Mouse (Mus musculus) liver, embryonic 13.5 days (tissue): ENCODE results near the gene Tmem198. TPM values are rescaled to one million over a fixed set of nuclear protein-coding genes. Genes with fewer than 3 reads are reported as not detected.

ENCODE experiments used
- ATAC-seq: fragments of 200-750 bp; cut with Nextera tagmentation; 2 replicates; pipeline ENCODE4 v1.8.0; 2017; ENCODE audit warnings: low read depth, mild to moderate bottlenecking, moderate number of reproducible peaks, moderate library complexity
- DNase-seq: peaks from one replicate; pipeline ENCODE4 v3.0.0; 2022
- H3K27ac ChIP-seq: fragments of 300-500 bp; sonication (generic); 2 replicates; pipeline ENCODE4 v1.5.1; 2015; ENCODE audit warnings: moderate library complexity, mild to moderate bottlenecking, inconsistent platforms
- H3K27me3 ChIP-seq: fragments of 300-500 bp; sonication (generic); 2 replicates; pipeline ENCODE4 v1.6.1; 2015; ENCODE audit warnings: mild to moderate bottlenecking, inconsistent platforms
- H3K36me3 ChIP-seq: fragments of 300-500 bp; sonication (generic); 2 replicates; pipeline ENCODE4 v1.6.1; 2015; ENCODE audit warnings: mild to moderate bottlenecking, inconsistent platforms
- H3K4me1 ChIP-seq: fragments of 300-500 bp; sonication (generic); replicated peaks from 2 replicates; pipeline ENCODE4 v1.6.1; 2015; ENCODE audit warnings: inconsistent platforms
- H3K4me2 ChIP-seq: fragments of 300-500 bp; sonication (generic); 2 replicates; pipeline ENCODE4 v1.6.1; 2015; ENCODE audit warnings: inconsistent platforms, mild to moderate bottlenecking, moderate library complexity
- H3K4me3 ChIP-seq: fragments of 300-500 bp; sonication (generic); replicated peaks from 2 replicates; pipeline ENCODE4 v1.5.1; 2015; ENCODE audit warnings: mild to moderate bottlenecking, inconsistent platforms
- H3K9ac ChIP-seq: fragments of 300-500 bp; sonication (generic); 2 replicates; pipeline ENCODE4 v1.6.1; 2015; ENCODE audit warnings: mild to moderate bottlenecking, inconsistent platforms
- H3K9me3 ChIP-seq: fragments of 300-500 bp; sonication (generic); replicated peaks from 2 replicates; pipeline ENCODE4 v1.6.1; 2016; ENCODE audit warnings: inconsistent platforms
- WGBS: fragments of 180-500 bp; shearing (Covaris S2); methylation state at CpG from one replicate; pipeline ENCODE4 v1.1.7; 2015; ENCODE audit not compliant: insufficient replicate concordance; 5-methylcytosine and 5-hydroxymethylcytosine counted together
- polyA plus RNA-seq: library from polyadenylated mRNA; unstranded; fragments of >200 nt; fragmentation: Nextera tagmentation; extraction: Ambion mirVana; gene quantifications from 2 replicates; pipeline ENCODE4 v1.2.1, GENCODE M21; 2015

Gene Tmem198
- polyA plus RNA-seq, 1 experiment from 2014 or later: 0.10 TPM

DNA sequence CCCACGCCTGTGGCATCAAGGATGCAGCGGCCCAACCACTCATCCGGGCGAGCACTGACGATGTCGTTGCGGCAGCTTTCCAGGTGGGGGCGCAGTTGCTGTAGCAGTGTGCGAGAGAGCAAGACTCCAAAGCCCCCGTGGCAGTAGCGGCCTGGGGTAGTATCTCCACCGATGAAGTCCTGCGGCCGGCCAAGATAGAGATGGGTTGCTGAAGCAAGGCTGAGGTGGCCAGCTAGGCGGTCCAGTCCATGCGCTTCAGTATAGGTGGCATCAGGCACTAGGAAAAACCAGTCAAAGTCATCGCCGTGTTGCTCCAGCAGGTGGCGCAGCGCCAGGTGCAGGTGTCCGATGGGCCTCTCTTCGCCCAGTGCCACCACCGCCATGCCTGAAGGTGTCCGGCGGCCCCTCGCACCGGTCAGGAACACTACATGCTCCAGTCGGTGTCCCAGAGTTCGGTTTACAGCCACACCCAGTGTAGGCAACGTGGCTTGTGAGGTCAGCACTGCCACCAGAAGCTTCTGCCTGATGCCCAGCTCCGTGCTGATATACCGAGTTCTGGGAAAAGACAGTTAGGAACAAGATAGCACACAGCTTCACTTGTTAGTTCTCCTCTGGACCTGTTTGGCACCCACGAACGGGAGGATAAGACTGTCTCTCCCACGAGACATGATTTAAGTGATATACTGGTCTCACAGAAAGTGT, 1.9 kb upstream of the Tmem198 start:
- Histone ChIP-seq H3K9ac (no peak overlapping the region), H3K9me3 (no peaks in the 10 kb centered on the region), H3K27me3 (peaks cover 91% of the 10 kb centered on the region), H3K4me1 (peaks cover 30% of the 10 kb centered on the region), H3K27ac (no peak overlapping the region), H3K36me3 (peaks cover 26% of the 10 kb centered on the region), H3K4me2 (peak overlapping the region; percentile 96), H3K4me3 (peak overlapping the region; percentile 73)
- DNase-seq (peak; percentile 72), ATAC-seq (peak; percentile 6; the same call in 1 of the 2 replicates)
- WGBS: 8% methylated on average over 35 of the region's 35 CpGs

DNA sequence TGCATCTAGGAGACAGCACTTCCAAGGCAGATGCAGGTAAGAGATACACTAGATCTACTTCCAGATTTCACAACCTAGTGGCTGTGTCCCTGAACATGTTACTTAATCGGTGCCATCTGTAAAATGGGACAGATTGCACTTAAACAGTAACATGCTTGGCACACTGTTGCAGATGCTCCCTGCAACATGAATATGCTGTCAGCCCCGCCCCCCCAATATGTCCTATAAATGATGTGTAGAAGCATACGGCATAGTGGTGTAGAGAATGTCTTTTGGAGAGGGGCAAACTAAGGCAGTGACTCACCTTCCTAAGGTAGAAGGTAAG, 1.4 kb upstream of the Tmem198 start:
- Histone ChIP-seq H3K4me3 (peak overlapping the region; percentile 73), H3K27ac (no peak overlapping the region), H3K4me1 (peaks cover 30% of the 10 kb centered on the region), H3K36me3 (peaks cover 24% of the 10 kb centered on the region), H3K27me3 (peaks cover 91% of the 10 kb centered on the region), H3K4me2 (peak overlapping the region; percentile 96), H3K9me3 (no peaks in the 10 kb centered on the region), H3K9ac (no peak overlapping the region)
- DNase-seq: no peak
- 31% methylated on average over 3 of the region's 3 CpGs for WGBS
- ATAC-seq: no peak

DNA sequence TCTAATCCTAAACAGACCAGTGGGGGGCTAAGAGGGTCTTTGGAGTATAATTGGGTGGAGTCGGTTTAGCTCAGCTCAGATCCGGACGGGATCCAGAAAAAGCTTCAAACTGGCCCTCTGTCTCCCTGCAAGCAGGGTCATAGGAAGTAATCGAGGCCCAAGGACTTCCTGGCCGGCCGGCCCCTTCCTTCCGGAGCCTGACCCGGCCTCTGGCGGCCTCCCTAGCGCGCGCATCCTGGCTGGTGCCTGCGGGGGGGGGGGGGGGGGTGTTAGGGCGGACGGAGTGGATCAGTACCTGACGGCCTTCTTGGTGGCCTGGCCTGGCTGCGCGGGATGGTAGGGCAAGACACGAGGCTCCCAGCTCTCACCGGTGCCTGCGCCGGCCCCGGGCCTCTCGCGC, 835 bp upstream of the Tmem198 start:
- H3K27me3 ChIP-seq: peaks cover 91% of the 10 kb centered on the region
- peak overlapping the region; percentile 96 for H3K4me2 ChIP-seq
- peaks cover 30% of the 10 kb centered on the region for H3K4me1 ChIP-seq
- under 1% methylated on average over 7 of the region's 25 CpGs for WGBS
- DNase-seq (no peak), ATAC-seq (no peak; the same call in 1 of the 2 replicates)
- peaks cover 22% of the 10 kb centered on the region for H3K36me3 ChIP-seq
- peak overlapping the region; percentile 73 for H3K9ac ChIP-seq
- no peaks in the 10 kb centered on the region for H3K9me3 ChIP-seq
- H3K4me3 ChIP-seq: peak overlapping the region; percentile 73
- H3K27ac ChIP-seq: peak overlapping the region; percentile 27; the same call in 1 of the 2 replicates

DNA sequence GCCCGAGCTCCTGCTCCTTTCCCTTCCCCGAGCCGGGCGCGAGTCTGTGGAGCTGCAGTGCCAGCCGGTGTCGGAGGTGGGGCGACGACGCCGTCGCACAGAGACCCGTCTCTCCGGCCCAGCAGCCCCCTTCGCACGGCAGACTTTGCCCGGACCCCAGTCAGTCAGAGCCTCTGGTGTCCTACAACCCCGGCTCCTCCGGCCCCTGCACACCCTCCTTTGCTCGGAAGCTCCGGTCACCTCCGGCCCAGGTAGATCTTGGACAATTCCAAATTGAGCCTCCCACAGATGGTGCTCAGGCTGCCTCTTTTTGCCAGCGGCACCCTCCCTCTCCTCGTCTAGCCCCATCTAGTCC, 280 bp downstream of the Tmem198 start:
- Histone ChIP-seq H3K4me3 (peak overlapping the region; percentile 73), H3K4me1 (peaks cover 30% of the 10 kb centered on the region), H3K36me3 (peaks cover 20% of the 10 kb centered on the region), H3K4me2 (peak overlapping the region; percentile 96), H3K9me3 (no peaks in the 10 kb centered on the region), H3K27ac (no peak overlapping the region), H3K27me3 (peaks cover 97% of the 10 kb centered on the region), H3K9ac (no peak overlapping the region)
- 4% methylated on average over 24 of the region's 24 CpGs for WGBS
- ATAC-seq (peak; percentile 4; the same call in 1 of the 2 replicates), DNase-seq (no peak)

DNA sequence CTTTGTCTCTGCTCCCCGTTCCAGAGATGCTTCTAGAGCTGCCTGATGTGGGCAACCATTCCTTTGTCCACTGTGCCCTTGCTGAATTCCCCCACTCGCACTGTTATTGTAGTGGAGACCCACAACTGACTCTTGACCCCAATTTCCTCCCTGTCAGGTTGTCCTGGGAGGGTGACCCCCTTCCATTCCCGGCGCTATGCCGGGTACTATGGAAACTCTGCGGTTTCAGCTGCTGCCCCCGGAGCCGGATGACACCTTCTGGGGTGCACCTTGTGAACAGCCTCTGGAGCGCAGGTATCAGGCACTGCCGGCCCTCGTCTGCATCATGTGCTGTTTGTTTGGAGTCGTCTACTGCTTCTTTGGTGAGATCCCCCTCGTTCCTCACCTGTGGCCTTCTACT, 704 bp downstream of the Tmem198 start:
- Histone ChIP-seq H3K9me3 (no peaks in the 10 kb centered on the region), H3K4me1 (peaks cover 30% of the 10 kb centered on the region), H3K36me3 (peaks cover 15% of the 10 kb centered on the region), H3K9ac (no peak overlapping the region), H3K27me3 (peaks cover 97% of the 10 kb centered on the region), H3K4me2 (peak overlapping the region; percentile 96), H3K27ac (no peak overlapping the region), H3K4me3 (peak overlapping the region; percentile 73)
- DNase-seq (no peak), ATAC-seq (no peak)
- 25% methylated on average over 13 of the region's 13 CpGs for WGBS

DNA sequence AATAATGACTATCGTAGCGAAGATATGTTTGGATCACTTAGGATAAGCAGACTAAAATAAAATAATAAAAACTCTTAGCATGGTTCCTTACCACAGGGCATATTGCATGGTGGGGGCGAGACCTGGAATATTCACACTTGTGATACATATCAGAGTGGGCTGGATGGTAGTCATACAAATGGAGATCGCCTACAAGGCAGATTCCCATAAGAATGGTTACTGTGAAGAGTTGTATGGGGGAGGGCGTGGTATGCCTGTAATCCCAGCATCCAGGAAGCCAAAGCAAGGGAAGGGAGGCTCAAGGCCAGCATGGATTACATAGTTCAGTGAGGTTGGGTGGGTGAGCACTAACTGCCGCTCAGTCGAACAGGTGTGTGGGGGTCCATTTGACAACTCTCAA, 1.4 kb downstream of the Tmem198 start:
- no peak overlapping the region for H3K4me3 ChIP-seq
- 69% methylated on average over 7 of the region's 7 CpGs for WGBS
- peaks cover 30% of the 10 kb centered on the region for H3K4me1 ChIP-seq
- peaks cover 8% of the 10 kb centered on the region for H3K36me3 ChIP-seq
- DNase-seq (no peak), ATAC-seq (no peak)
- H3K27ac ChIP-seq: no peak overlapping the region
- H3K9me3 ChIP-seq: no peaks in the 10 kb centered on the region
- peaks cover 97% of the 10 kb centered on the region for H3K27me3 ChIP-seq
- H3K9ac ChIP-seq: no peak overlapping the region
- no peak overlapping the region for H3K4me2 ChIP-seq

DNA sequence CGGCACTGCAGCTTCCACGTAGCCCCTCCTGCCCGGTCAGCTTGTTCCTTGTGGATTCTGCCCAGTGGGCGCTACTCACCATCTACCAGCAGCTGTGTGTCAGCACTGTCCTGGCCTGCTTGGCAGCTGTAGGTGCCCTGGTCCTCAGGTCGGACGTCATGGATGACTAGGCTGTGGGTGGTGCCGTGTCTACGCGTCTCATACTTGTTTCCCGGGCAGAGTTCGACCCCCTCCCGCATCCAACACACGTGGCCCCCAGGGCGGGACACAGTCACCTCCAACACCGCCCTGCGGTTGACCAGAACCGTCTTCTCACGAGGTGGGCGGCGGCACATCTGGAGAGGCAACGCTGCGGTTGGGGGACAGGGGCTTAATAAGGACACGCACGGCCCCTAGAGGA, 7.2 kb downstream of the Tmem198 start:
- DNase-seq: no peak
- H3K4me2 ChIP-seq: peak overlapping the region; percentile 64; the same call in 1 of the 2 replicates
- H3K9ac ChIP-seq: no peak overlapping the region
- H3K4me3 ChIP-seq: peak overlapping the region; percentile 49; the same call in 1 of the 2 replicates
- peaks cover 93% of the 10 kb centered on the region for H3K27me3 ChIP-seq
- no peak for ATAC-seq
- H3K36me3 ChIP-seq: no peaks in the 10 kb centered on the region
- WGBS: 7% methylated on average over 24 of the region's 24 CpGs
- no peak overlapping the region for H3K27ac ChIP-seq
- H3K9me3 ChIP-seq: no peaks in the 10 kb centered on the region
- H3K4me1 ChIP-seq: peaks cover 12% of the 10 kb centered on the region

DNA sequence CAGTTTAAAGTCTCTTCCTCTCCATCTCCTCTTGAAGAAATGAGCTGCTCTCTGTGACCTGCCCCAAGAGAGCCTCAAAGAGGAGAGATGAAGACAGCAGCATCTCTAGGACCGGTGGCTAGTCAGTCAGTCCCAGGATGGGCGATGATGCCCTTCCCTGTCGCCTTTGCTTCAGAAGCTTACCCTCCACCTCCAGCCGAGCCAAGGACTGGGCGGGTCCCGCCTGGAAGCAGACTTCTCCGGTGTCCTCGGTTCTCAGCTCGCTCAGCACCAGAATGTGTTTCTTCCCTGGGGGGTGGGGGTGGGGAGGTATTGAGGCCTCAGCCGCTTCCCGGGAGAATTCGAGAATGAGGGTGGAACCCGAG, 7.7 kb downstream of the Tmem198 start:
- no peak for DNase-seq
- Histone ChIP-seq H3K4me2 (peak overlapping the region; percentile 64), H3K9ac (no peak overlapping the region), H3K27ac (no peak overlapping the region), H3K4me1 (peaks cover 12% of the 10 kb centered on the region), H3K36me3 (no peaks in the 10 kb centered on the region), H3K27me3 (peaks cover 92% of the 10 kb centered on the region), H3K9me3 (no peaks in the 10 kb centered on the region), H3K4me3 (peak overlapping the region; percentile 49)
- no peak for ATAC-seq
- WGBS: 3% methylated on average over 13 of the region's 13 CpGs

DNA sequence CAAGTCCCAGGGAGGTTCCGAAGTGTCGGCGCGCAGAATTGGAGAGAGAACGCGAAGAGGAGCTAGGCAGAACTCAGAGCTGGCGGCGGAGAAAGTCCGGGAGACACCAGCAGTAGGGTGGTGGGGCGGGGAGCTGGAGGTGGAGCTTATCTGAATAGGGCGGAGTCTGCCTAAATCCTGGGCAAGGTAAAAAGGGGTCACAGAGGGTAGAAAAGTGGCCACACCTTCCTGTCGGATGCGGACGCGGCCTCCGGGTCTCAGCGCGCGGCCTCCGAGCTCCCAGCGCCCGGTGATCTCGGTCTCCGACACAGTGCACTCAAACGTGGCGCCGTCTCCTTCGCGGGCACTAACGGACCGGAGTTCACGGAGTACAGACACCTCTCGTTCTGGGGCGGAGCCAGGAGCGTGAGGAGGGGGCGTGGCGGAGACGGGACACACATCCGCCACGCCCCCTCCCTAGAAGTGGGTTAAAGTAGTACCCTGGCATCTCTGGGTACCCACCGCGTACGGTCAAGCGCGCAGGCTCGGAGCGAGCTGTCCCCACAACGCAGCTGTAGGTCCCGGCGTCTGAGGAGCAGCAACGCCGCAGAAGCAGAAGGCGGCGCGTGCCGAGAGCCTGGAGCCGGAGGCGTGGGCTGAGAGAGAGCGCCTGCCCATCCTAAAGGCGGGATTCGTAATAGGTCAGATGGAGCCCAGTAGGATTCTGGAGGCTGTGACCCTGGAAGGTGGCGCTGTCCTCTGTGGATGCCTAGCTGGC, 8.3 kb downstream of the Tmem198 start:
- H3K36me3 ChIP-seq: no peaks in the 10 kb centered on the region
- ATAC-seq: peak; percentile 61
- H3K27ac ChIP-seq: no peak overlapping the region
- no peaks in the 10 kb centered on the region for H3K9me3 ChIP-seq
- WGBS: 1% methylated on average over 62 of the region's 62 CpGs
- peaks cover 12% of the 10 kb centered on the region for H3K4me1 ChIP-seq
- DNase-seq: no peak
- peaks cover 92% of the 10 kb centered on the region for H3K27me3 ChIP-seq
- peak overlapping the region; percentile 64 for H3K4me2 ChIP-seq
- H3K4me3 ChIP-seq: peak overlapping the region; percentile 49
- no peak overlapping the region for H3K9ac ChIP-seq

DNA sequence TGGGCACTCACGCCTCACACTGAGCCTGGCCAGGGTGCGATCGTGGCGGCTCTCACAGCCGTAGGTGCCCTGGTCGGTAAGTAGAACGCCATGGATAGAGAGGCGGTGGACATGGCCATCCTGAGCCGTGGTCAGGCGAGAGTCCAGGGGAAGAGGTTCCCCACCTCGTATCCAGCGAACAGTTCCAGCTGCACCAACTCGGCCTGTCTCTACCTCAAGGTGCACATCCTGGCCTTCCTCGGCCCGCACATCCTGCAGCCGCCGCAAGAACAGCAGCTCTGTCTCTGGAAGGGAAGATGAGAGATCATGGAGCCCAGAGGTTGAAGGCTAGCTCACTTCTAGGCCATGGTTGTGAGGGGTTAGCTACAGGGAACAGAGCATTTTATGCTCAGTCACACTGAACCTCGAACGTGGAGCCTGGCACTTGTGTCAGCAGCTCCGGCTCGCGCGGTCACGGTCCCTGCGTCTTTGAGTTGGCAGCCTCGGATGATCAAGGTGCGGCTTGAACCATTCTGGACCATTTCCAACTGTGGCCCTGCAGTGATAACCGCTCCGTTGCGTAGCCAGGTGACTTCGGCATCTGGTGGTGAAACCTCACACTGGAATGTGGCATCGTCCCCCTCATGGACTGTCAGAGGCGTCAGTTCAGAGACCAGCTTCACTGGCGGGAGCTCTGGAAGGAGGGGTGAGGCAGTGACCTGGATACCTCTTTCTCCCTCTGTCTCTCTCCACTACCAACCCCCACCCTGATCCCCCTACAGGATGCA, 11.6 kb downstream of the Tmem198 start:
- H3K9me3 ChIP-seq: no peaks in the 10 kb centered on the region
- no peak overlapping the region for H3K27ac ChIP-seq
- H3K9ac ChIP-seq: no peak overlapping the region
- ATAC-seq: no peak
- WGBS: 80% methylated on average over 34 of the region's 34 CpGs
- no peaks in the 10 kb centered on the region for H3K36me3 ChIP-seq
- H3K27me3 ChIP-seq: peaks cover 63% of the 10 kb centered on the region
- no peak overlapping the region for H3K4me2 ChIP-seq
- no peak overlapping the region for H3K4me3 ChIP-seq
- H3K4me1 ChIP-seq: peaks cover 12% of the 10 kb centered on the region
- DNase-seq: no peak

DNA sequence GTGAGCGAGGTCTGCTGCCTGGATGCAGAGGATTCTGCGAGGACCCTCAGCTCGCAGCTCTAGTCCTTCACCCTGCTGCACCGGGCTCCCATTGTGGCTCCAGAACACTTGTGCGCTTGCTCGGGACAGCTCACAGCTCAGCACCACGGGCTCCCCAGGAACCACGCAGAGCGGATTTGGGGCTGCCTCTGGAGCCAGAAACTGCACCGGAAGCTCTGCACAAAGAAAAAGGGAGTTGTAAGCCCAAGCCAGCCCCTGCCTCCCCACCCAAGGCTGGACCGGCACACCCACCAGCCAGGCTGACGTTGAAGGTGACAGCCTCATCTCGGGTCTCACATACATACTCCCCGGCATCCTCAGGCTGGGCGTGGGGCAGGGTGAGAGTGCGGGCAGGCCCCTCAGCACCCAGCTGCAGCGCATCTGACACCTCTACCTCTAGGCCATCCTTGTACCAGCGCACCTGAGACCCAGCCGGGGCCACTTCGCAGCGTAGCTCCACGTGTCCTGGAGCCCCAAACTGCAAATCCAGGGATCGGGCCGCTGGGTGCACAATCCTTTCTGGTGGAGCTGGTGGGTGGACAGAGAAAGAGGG, 13.3 kb downstream of the Tmem198 start:
- H3K4me1 ChIP-seq: 0 out of 2 replicates have a peak, but pooled peaks cover under 1% of the 10 kb centered on the region
- H3K4me3 ChIP-seq: no peak overlapping the region
- H3K27me3 ChIP-seq: peaks cover 46% of the 10 kb centered on the region
- H3K4me2 ChIP-seq: no peak overlapping the region
- H3K9me3 ChIP-seq: no peaks in the 10 kb centered on the region
- H3K36me3 ChIP-seq: 0 out of 2 replicates have a peak, but pooled peaks cover under 1% of the 10 kb centered on the region
- no peak overlapping the region for H3K27ac ChIP-seq
- H3K9ac ChIP-seq: no peak overlapping the region
- ATAC-seq: no peak
- no peak for DNase-seq
- WGBS: 50% methylated on average over 24 of the region's 24 CpGs
